Mouse (Mus musculus) bone marrow, adult 2 months (tissue): ENCODE measurements at regions not wholly inside any gene's neighbourhood (a gene's known extent, or its start where the extent isn't known, plus 50 kb on each side); places are given as distances from the start of the nearest gene placed in this dataset.

Experiments
- H3K27ac ChIP-seq: fragments of 200-500 bp; 2 replicates; pipeline ENCODE4 v1.5.1; 2012; ENCODE audit warnings: low read depth, mild to moderate bottlenecking, control low read depth, inconsistent platforms, low read length; ENCODE audit not compliant: control insufficient read depth, poor library complexity, insufficient read depth
- H3K4me1 ChIP-seq: fragments of 200-500 bp; 2 replicates; pipeline ENCODE4 v1.6.1; 2011; ENCODE audit warnings: low read length; ENCODE audit not compliant: control insufficient read depth, insufficient read depth
- H3K4me3 ChIP-seq: fragments of 200-500 bp; replicated peaks from 2 replicates; pipeline ENCODE3; 2011; ENCODE audit warnings: mild to moderate bottlenecking, low read depth, low read length, control low read depth; ENCODE audit not compliant: control insufficient read depth
- CTCF ChIP-seq: fragments of 200-500 bp; IDR thresholded peaks from 2 replicates; pipeline ENCODE4 v1.5.1; 2011; ENCODE audit warnings: low read length, control low read depth; ENCODE audit not compliant: control insufficient read depth, insufficient read depth
- POLR2A ChIP-seq: fragments of 200-500 bp; IDR thresholded peaks from 2 replicates; pipeline ENCODE4 v1.6.1; 2011; ENCODE audit warnings: low read depth, mild to moderate bottlenecking, control low read depth, low read length, borderline replicate concordance; ENCODE audit not compliant: control insufficient read depth
- WGBS: fragments of 180-500 bp; shearing (Covaris S2); methylation state at CpG from one replicate; pipeline ENCODE4 v1.1.7; 2018; 5-methylcytosine and 5-hydroxymethylcytosine counted together

GRCm38 (mm10) chr5:64665064-64665463 is 138.1 kb upstream of the Klf3 start:
- peaks cover 2% of the 10 kb centered on the region for H3K4me1 ChIP-seq
- 57% methylated on average over 3 of the region's 3 CpGs for WGBS
- H3K27ac ChIP-seq: no peak overlapping the region
- TF ChIP-seq CTCF (no peak), POLR2A (no peak)
- no peak overlapping the region for H3K4me3 ChIP-seq

- TF ChIP-seq CTCF (no peak), POLR2A (no peak)
- 78% methylated on average over 3 of the region's 3 CpGs for WGBS
Measured at GRCm38 (mm10) chr5:64666256-64666655, 136.9 kb upstream of the Klf3 start.

GRCm38 (mm10) chr5:64667053-64667452 is 136.1 kb upstream of the Klf3 start:
- Histone ChIP-seq H3K4me3 (no peak overlapping the region), H3K27ac (no peak overlapping the region), H3K4me1 (peaks cover 2% of the 10 kb centered on the region)
- WGBS: 74% methylated on average over 3 of the region's 3 CpGs
- TF ChIP-seq POLR2A: no peak
- no peak for TF ChIP-seq CTCF

More at GRCm38 (mm10) chr5:64666256-64666655, 136.9 kb upstream of the Klf3 start:
- peaks cover 2% of the 10 kb centered on the region for H3K4me1 ChIP-seq
- H3K27ac ChIP-seq: no peak overlapping the region
- H3K4me3 ChIP-seq: no peak overlapping the region

DNA sequence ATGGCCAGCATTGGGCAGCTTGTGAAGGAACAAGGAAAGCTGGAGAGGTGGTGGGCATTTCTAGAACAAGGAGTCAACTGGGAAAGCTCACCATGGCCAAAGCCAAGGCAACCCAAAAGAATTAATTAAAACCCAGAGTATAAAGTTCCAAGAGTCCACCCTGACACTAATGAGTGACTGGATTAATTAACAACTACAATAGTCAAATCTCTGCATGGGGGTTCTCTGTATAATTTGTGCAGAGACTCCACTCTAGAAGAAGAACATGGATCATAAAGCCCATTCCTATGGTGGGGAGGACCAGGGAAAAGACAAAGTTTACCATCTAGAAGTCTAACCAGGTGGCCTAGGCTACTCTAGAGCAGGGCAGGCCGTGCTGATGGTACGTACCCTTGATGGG is 129.3 kb upstream of the Klf3 start:
- WGBS: 84% methylated on average over 2 of the region's 2 CpGs
- TF ChIP-seq POLR2A (no peak), CTCF (no peak)
- Histone ChIP-seq H3K27ac (no peak overlapping the region), H3K4me3 (no peak overlapping the region), H3K4me1 (peaks cover 6% of the 10 kb centered on the region)

- Histone ChIP-seq H3K4me3 (no peak overlapping the region), H3K4me1 (peaks cover 6% of the 10 kb centered on the region), H3K27ac (no peak overlapping the region)
- WGBS: 28% methylated on average over 17 of the region's 17 CpGs
- TF ChIP-seq CTCF: no peak
- TF ChIP-seq POLR2A: no peak
Measured at GRCm38 (mm10) chr5:64676214-64676945, 126.8 kb upstream of the Klf3 start.

DNA sequence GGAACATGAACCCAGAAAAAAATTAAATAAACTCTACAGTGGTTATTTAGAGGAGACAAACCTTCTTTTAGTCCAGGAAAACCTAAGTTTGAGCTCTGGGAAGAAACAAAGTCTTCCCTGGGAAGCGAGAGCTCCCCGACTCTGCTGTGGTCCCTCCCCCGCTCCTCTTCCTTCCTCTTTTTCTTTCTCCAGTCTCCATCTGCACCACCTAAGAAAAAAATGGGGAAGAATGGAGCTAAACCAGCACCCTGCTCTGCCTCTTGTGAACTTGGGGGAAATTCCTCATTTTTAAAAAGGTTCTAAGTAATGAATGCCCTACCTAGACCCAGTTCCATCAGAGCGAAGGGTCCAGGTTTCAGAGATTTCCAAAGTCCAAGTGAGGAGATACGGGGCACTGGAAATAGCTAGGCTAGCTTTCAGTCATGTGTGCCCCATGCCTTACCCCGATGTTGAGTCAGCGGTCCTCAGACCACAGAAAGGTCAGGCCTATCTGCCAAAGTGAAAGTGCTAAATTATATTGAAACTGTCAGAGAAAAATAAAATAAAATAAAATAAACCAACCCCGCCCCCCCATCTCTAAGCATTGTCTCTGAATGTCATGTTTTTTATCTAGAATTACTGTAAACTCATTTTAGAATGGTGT is 126.1 kb upstream of the Klf3 start:
- H3K4me1 ChIP-seq: peaks cover 6% of the 10 kb centered on the region
- no peak overlapping the region for H3K27ac ChIP-seq
- H3K4me3 ChIP-seq: no peak overlapping the region
- 27% methylated on average over 8 of the region's 8 CpGs for WGBS
- TF ChIP-seq POLR2A: no peak
- TF ChIP-seq CTCF: no peak

- H3K4me3 ChIP-seq: no peak overlapping the region
- WGBS: 80% methylated on average over 2 of the region's 2 CpGs
- H3K27ac ChIP-seq: no peak overlapping the region
- H3K4me1 ChIP-seq: peaks cover 8% of the 10 kb centered on the region
- TF ChIP-seq POLR2A (no peak), CTCF (no peak)
Measured at GRCm38 (mm10) chr5:64678706-64679105, 124.5 kb upstream of the Klf3 start.

GRCm38 (mm10) chr5:64679996-64680625 is 123.1 kb upstream of the Klf3 start:
- Histone ChIP-seq H3K4me1 (peaks cover 8% of the 10 kb centered on the region), H3K27ac (no peak overlapping the region), H3K4me3 (no peak overlapping the region)
- WGBS: 80% methylated on average over 18 of the region's 18 CpGs
- no peak for TF ChIP-seq CTCF
- TF ChIP-seq POLR2A: no peak
